25 mouse cellular contexts compared by ENCODE assay signal in genomic region chr13:33048187-33048586, GRCm38 (mm10). TPM values are rescaled to one million over a fixed set of nuclear protein-coding genes. Genes with fewer than 3 reads are reported as not detected.
DNase-seq lines count a peak whose midpoint lies in the region; ATAC-seq and TF ChIP-seq lines count a peak whose summit lies in the region.
"Had no signal": no experiment of that assay in that cellular context is flagged by ENCODE, and none has a peak within 500 bp of the region (broad histone marks: within the 10 kb centered on the region; RNA-seq: fewer than 3 reads in every experiment).

No protein-coding gene starts in this region.

- intact Hi-C loops in left cerebral cortex, adult 2 months (cut with DNase I) = no loop called here

- no peak overlapping the region for H3K4me3 ChIP-seq in left cerebral cortex, adult 2 months
- H3K4me3 ChIP-seq: embryonic facial prominence, embryonic 15.5 days; erythroblast, embryonic 14.5 days; gastrocnemius, adult 2 months; heart, embryonic 15.5 days; hindbrain, embryonic 10.5 days; hindbrain, embryonic 15.5 days had no signal

- ATAC-seq in erythroid progenitor cell, adult 5-6 weeks (replicated peaks; ENCODE audit: low FRiP score, poor library complexity, severe bottlenecking) = 0 out of 2 replicates have a peak, but pooled peaks have one; percentile 12
- peak; percentile 64 for ATAC-seq in megakaryocyte, adult 5-6 weeks (ENCODE audit: poor library complexity, severe bottlenecking)
- ATAC-seq: forebrain, postnatal 0 days had no signal

- H3K27ac ChIP-seq in left cerebral cortex, adult 2 months = no peak overlapping the region
- H3K27ac ChIP-seq: embryonic facial prominence, embryonic 15.5 days; gastrocnemius, adult 2 months; heart, embryonic 15.5 days; hindbrain, embryonic 10.5 days; hindbrain, embryonic 15.5 days had no signal

- DNase-seq in thymus, postnatal 25 days = peak; percentile 11
- DNase-seq in thymus, postnatal 10 days (ENCODE audit: low spot score in 2 of 2) = no peak
- DNase-seq in thymus, postnatal 4 days = peak; percentile 13
- no peak for DNase-seq in frontal cortex, postnatal 25 days (ENCODE audit: low spot score in 2 of 2)
- DNase-seq in cerebellum, postnatal 4 days (ENCODE audit: low spot score in 2 of 2) = no peak
- DNase-seq in left cerebral cortex, adult 2 months (ENCODE audit: extremely low spot score in 1 of 2, low spot score in 2 of 2) = no peak
- DNase-seq: adrenal gland, postnatal 10 days; B cell, adult 2 months; cerebellum, adult 11 months; cerebellum, adult 9-11 months; cerebellum, postnatal 36 days; embryo, embryonic 11 days; forebrain, postnatal 0 days; gastrocnemius, adult 2 months; gastrocnemius, postnatal 25 days; heart, adult 18-20 months; heart, postnatal 14 days had no signal

- TF ChIP-seq CTCF in left cerebral cortex, adult 2 months (IDR thresholded peaks at IDR 0.05) = no peak

RNA-seq across cellular contexts. Expression of gene Serpinb9b, which starts 21.0 kb away (rescaled TPM):
- not detected in 2 replicates for total RNA-seq in erythroid progenitor cell, adult 5-6 weeks (2015; ENCODE audit: low replicate concordance)
- not detected in 2 replicates for total RNA-seq in erythroid progenitor cell, adult 5-6 weeks (2017; ENCODE audit: low replicate concordance)
- 0.27 TPM in 1 of 2 replicates, not detected in the other for total RNA-seq in megakaryocyte, adult 5-6 weeks (2015)
- not detected in 2 replicates for total RNA-seq in megakaryocyte, adult 5-6 weeks (2017)
- total RNA-seq in left cerebral cortex, adult 2 months (2021) = under 1 TPM in 1 of 2 experiments, not detected in 1; 0.09 TPM
- total RNA-seq: adrenal gland, postnatal 10 days; gastrocnemius, adult 2 months; gastrocnemius, postnatal 25 days had no signal

RNA-seq across cellular contexts. Expression of gene Serpinb1b, which starts 30.2 kb away (rescaled TPM):
- total RNA-seq in erythroid progenitor cell, adult 5-6 weeks (2015; ENCODE audit: low replicate concordance) = not detected in 2 replicates
- not detected in 2 replicates for total RNA-seq in erythroid progenitor cell, adult 5-6 weeks (2017; ENCODE audit: low replicate concordance)
- 0.07 TPM in 1 of 2 replicates, not detected in the other for total RNA-seq in megakaryocyte, adult 5-6 weeks (2015)
- 0.12 TPM in 1 of 2 replicates, not detected in the other for total RNA-seq in megakaryocyte, adult 5-6 weeks (2017)
- total RNA-seq in left cerebral cortex, adult 2 months (2021) = 1 to 10 TPM in 1 of 2 experiments, under 1 TPM in 1; 0.86 to 1.2 TPM
- total RNA-seq: gastrocnemius, adult 2 months; gastrocnemius, postnatal 25 days; heart, adult 18-20 months; heart, postnatal 14 days; MEL had no signal

RNA-seq across cellular contexts. Expression of gene Serpinb9, which starts 45.1 kb away (rescaled TPM):
- 13.3 and 17.6 TPM in 2 replicates for total RNA-seq in erythroid progenitor cell, adult 5-6 weeks (2015; ENCODE audit: low replicate concordance)
- 8.0 and 15.6 TPM in 2 replicates for total RNA-seq in erythroid progenitor cell, adult 5-6 weeks (2017; ENCODE audit: low replicate concordance)
- total RNA-seq in megakaryocyte, adult 5-6 weeks (2015) = 2.7 and 4.2 TPM in 2 replicates
- 1.9 TPM in 2 replicates for total RNA-seq in megakaryocyte, adult 5-6 weeks (2017)
- total RNA-seq in left cerebral cortex, adult 2 months (2021) = 1 to 10 TPM; 4.3 to 5.6 TPM

Comparison
In these comparisons a context has a peak if more than half of its experiments do, and no peak if none do; other contexts are left out.
1. DNase-seq: peak in thymus, postnatal 25 days (single experiment) and thymus, postnatal 4 days (single experiment); none in thymus, postnatal 10 days (0 of 2), frontal cortex, postnatal 25 days (0 of 2), cerebellum, postnatal 4 days (0 of 2) and left cerebral cortex, adult 2 months (0 of 2).